Mouse (Mus musculus) C2C12 (cell line): ENCODE data around the gene Hspa12a.

Experiments used
- CEBPB ChIP-seq: IDR thresholded peaks from one replicate; pipeline ENCODE4 v1.6.1; 2011; ENCODE audit warnings: low read depth, mild to moderate bottlenecking, control low read depth, moderate library complexity
- CTCF ChIP-seq: IDR thresholded peaks from one replicate; pipeline ENCODE4 v1.5.1; 2011; ENCODE audit not compliant: control insufficient read depth, insufficient read depth, insufficient read length
- MAX ChIP-seq: IDR thresholded peaks from one replicate; pipeline ENCODE4 v1.6.1; 2011; ENCODE audit warnings: mild to moderate bottlenecking, control low read depth
- MYOD1 ChIP-seq: IDR thresholded peaks from one replicate; pipeline ENCODE4 v1.6.1; 2011; ENCODE audit warnings: low read depth; ENCODE audit not compliant: control insufficient read depth, insufficient read length

- TF ChIP-seq MAX = no peak
- no peak for TF ChIP-seq CTCF
- TF ChIP-seq CEBPB = no peak
- no peak for TF ChIP-seq MYOD1
These were observed 84.1 kb downstream of the Hspa12a start for GRCm38 (mm10) chr19:58859357-58859756.
